Mouse (Mus musculus) MEL (cell line): ENCODE data around the gene Ifna4. TPM values are rescaled to one million over a fixed set of nuclear protein-coding genes. Genes with fewer than 3 reads are reported as not detected.

ENCODE experiments used
- DNase-seq: peaks from one replicate; pipeline ENCODE4 v3.0.0; 2011; ENCODE audit warnings: low read depth, low spot score
- H3K27ac ChIP-seq: 2 replicates; pipeline ENCODE4 v1.5.1; 2012; ENCODE audit warnings: low read depth, mild to moderate bottlenecking, control low read depth, low read length, moderate library complexity; ENCODE audit not compliant: control insufficient read depth
- H3K27me3 ChIP-seq, 2 experiments: fragments of 150-350 bp in 1 of 2; sonication (generic) in 1 of 2; 2 replicates each; pipeline ENCODE4 v1.6.1; 2012; ENCODE audit warnings: low read length in 2 of 2, mild to moderate bottlenecking in 2 of 2, improper control_type of control experiment in 1 of 2, moderate library complexity in 1 of 2; ENCODE audit not compliant: insufficient read depth in 2 of 2, control insufficient read depth in 1 of 2
- H3K36me3 ChIP-seq, 2 experiments: 2 replicates each; pipeline ENCODE4 v1.6.1; 2012 to 2014; ENCODE audit warnings: low read length in 2 of 2, improper control_type of control experiment in 1 of 2, inconsistent platforms in 1 of 2, mild to moderate bottlenecking in 1 of 2; ENCODE audit not compliant: insufficient read depth in 2 of 2, control insufficient read depth in 1 of 2
- H3K4me1 ChIP-seq, 2 experiments: fragments of 150-350 bp in 1 of 2; sonication (generic) in 1 of 2; 2 replicates each; pipeline ENCODE4 v1.6.1; 2012; ENCODE audit warnings: low read length in 2 of 2, improper control_type of control experiment in 1 of 2, mild to moderate bottlenecking in 1 of 2; ENCODE audit not compliant: insufficient read depth in 2 of 2, control insufficient read depth in 1 of 2
- H3K4me3 ChIP-seq, 2 experiments: fragments of 150-350 bp in 1 of 2; sonication (generic) in 1 of 2; 2 replicates each; pipeline ENCODE4 v1.5.1; 2012; ENCODE audit warnings: low read depth in 2 of 2, low read length in 2 of 2, mild to moderate bottlenecking in 2 of 2, moderate library complexity in 2 of 2, control low read depth in 1 of 2, improper control_type of control experiment in 1 of 2; ENCODE audit not compliant: control insufficient read depth in 1 of 2, insufficient read depth in 1 of 2
- H3K79me2 ChIP-seq: 2 replicates; pipeline ENCODE4 v1.6.1; 2012; ENCODE audit warnings: mild to moderate bottlenecking, low read length, moderate library complexity; ENCODE audit not compliant: control insufficient read depth, poor library complexity, insufficient read depth
- H3K9ac ChIP-seq: 2 replicates; pipeline ENCODE4 v1.6.1; 2012; ENCODE audit warnings: low read depth, mild to moderate bottlenecking, control low read depth, low read length, moderate library complexity; ENCODE audit not compliant: control insufficient read depth, poor library complexity, severe bottlenecking
- H3K9me3 ChIP-seq: fragments of 150-350 bp; sonication (generic); replicated peaks from 2 replicates; pipeline ENCODE4 v1.6.1; 2012; ENCODE audit warnings: mild to moderate bottlenecking, low read length, improper control_type of control experiment, moderate library complexity; ENCODE audit not compliant: insufficient read depth
- BHLHE40 ChIP-seq: IDR thresholded peaks from 2 replicates; pipeline ENCODE4 v1.6.1; 2012; ENCODE audit warnings: low read depth, mild to moderate bottlenecking, inconsistent platforms, low read length, improper control_type of control experiment, borderline replicate concordance
- CHD1 ChIP-seq: IDR thresholded peaks from 2 replicates; pipeline ENCODE4 v1.6.1; 2012; ENCODE audit warnings: low read depth, mild to moderate bottlenecking, inconsistent platforms, low read length, improper control_type of control experiment
- CHD2 ChIP-seq: IDR thresholded peaks from 2 replicates; pipeline ENCODE4 v1.6.1; 2011; ENCODE audit warnings: low read length, improper control_type of control experiment
- CTCF ChIP-seq, 3 experiments: IDR thresholded peaks in 2 of 3; conservative IDR thresholded peaks in 1 of 3; 2 replicates each; pipeline ENCODE4 v1.5.1; 2011 to 2012; ENCODE audit warnings: low read length in 3 of 3, low read depth in 2 of 3, mild to moderate bottlenecking in 2 of 3, improper control_type of control experiment in 1 of 3, inconsistent platforms in 1 of 3, mixed read lengths in 1 of 3, moderate library complexity in 1 of 3; ENCODE audit not compliant: control insufficient read depth in 1 of 3, insufficient read depth in 1 of 3, poor library complexity in 1 of 3, severe bottlenecking in 1 of 3
- E2F4 ChIP-seq: IDR thresholded peaks from 2 replicates; pipeline ENCODE4 v1.6.1; 2011; ENCODE audit warnings: low read depth, low read length, improper control_type of control experiment, borderline replicate concordance
- ELF1 ChIP-seq: IDR thresholded peaks from 2 replicates; pipeline ENCODE4 v1.6.1; 2014; ENCODE audit warnings: low read depth, mild to moderate bottlenecking, inconsistent platforms, low read length, improper control_type of control experiment, moderate library complexity
- EP300 ChIP-seq, 2 experiments: IDR thresholded peaks; 2 replicates each; pipeline ENCODE4 v1.6.1; 2011; ENCODE audit warnings: improper control_type of control experiment in 2 of 2, low read length in 2 of 2, low read depth in 1 of 2, mild to moderate bottlenecking in 1 of 2
- ETS1 ChIP-seq: IDR thresholded peaks from 2 replicates; pipeline ENCODE4 v1.6.1; 2012; ENCODE audit warnings: low read depth, mild to moderate bottlenecking, inconsistent platforms, low read length, improper control_type of control experiment, moderate library complexity
- HCFC1 ChIP-seq: IDR thresholded peaks from 2 replicates; pipeline ENCODE4 v1.6.1; 2012; ENCODE audit warnings: low read depth, mild to moderate bottlenecking, inconsistent platforms, low read length, improper control_type of control experiment, moderate library complexity
- JUND ChIP-seq: IDR thresholded peaks from 2 replicates; pipeline ENCODE4 v1.6.1; 2011; ENCODE audit warnings: low read depth, mild to moderate bottlenecking, improper control_type of control experiment, low read length
- KAT2A ChIP-seq: conservative IDR thresholded peaks from 2 replicates; pipeline ENCODE4 v1.6.1; 2012; ENCODE audit warnings: low read depth, low read length, improper control_type of control experiment, inconsistent platforms
- MAFK ChIP-seq: IDR thresholded peaks from 2 replicates; pipeline ENCODE4 v1.6.1; 2011; ENCODE audit warnings: low read depth, mild to moderate bottlenecking, low read length, improper control_type of control experiment, borderline replicate concordance
- MAZ ChIP-seq: IDR thresholded peaks from 2 replicates; pipeline ENCODE4 v1.6.1; 2012; ENCODE audit warnings: low read depth, mild to moderate bottlenecking, inconsistent platforms, low read length, improper control_type of control experiment
- MXI1 ChIP-seq: IDR thresholded peaks from 2 replicates; pipeline ENCODE4 v1.6.1; 2011; ENCODE audit warnings: mild to moderate bottlenecking, low read depth, low read length, improper control_type of control experiment
- MYC ChIP-seq: IDR thresholded peaks from 2 replicates; pipeline ENCODE4 v1.6.1; 2011; ENCODE audit warnings: low read depth, mild to moderate bottlenecking, low read length, improper control_type of control experiment, moderate library complexity
- NELFE ChIP-seq: IDR thresholded peaks from 2 replicates; pipeline ENCODE4 v1.6.1; 2011; ENCODE audit warnings: low read depth, low read length, improper control_type of control experiment
- POLR2A ChIP-seq, 2 experiments: IDR thresholded peaks; 2 replicates each; pipeline ENCODE4 v1.6.1; 2011 to 2012; ENCODE audit warnings: low read length in 2 of 2, mild to moderate bottlenecking in 2 of 2, control low read depth in 1 of 2, improper control_type of control experiment in 1 of 2, low read depth in 1 of 2, moderate library complexity in 1 of 2; ENCODE audit not compliant: control insufficient read depth in 1 of 2, insufficient read depth in 1 of 2, poor library complexity in 1 of 2
- POLR2AphosphoS2 ChIP-seq: IDR thresholded peaks from 2 replicates; pipeline ENCODE4 v1.6.1; 2011; ENCODE audit warnings: low read length, improper control_type of control experiment
- RCOR1 ChIP-seq: IDR thresholded peaks from 2 replicates; pipeline ENCODE4 v1.6.1; 2012; ENCODE audit warnings: low read depth, mild to moderate bottlenecking, inconsistent platforms, low read length, improper control_type of control experiment
- SIN3A ChIP-seq: IDR thresholded peaks from 2 replicates; pipeline ENCODE4 v1.6.1; 2012; ENCODE audit warnings: low read length, improper control_type of control experiment, inconsistent platforms
- SMC3 ChIP-seq: IDR thresholded peaks from 2 replicates; pipeline ENCODE4 v1.6.1; 2011; ENCODE audit warnings: low read depth, low read length, improper control_type of control experiment
- TBP ChIP-seq: IDR thresholded peaks from 2 replicates; pipeline ENCODE4 v1.8.0; 2011; ENCODE audit warnings: low read depth, low read length, improper control_type of control experiment
- TCF12 ChIP-seq: IDR thresholded peaks from 2 replicates; pipeline ENCODE4 v1.6.1; 2014; ENCODE audit warnings: low read depth, mild to moderate bottlenecking, inconsistent platforms, low read length, improper control_type of control experiment, moderate library complexity
- USF1 ChIP-seq: IDR thresholded peaks from 2 replicates; pipeline ENCODE4 v1.6.1; 2014; ENCODE audit warnings: low read depth, mild to moderate bottlenecking, inconsistent platforms, low read length, improper control_type of control experiment, moderate library complexity
- ZC3H11A ChIP-seq: IDR thresholded peaks from 2 replicates; pipeline ENCODE4 v1.6.1; 2012; ENCODE audit warnings: low read depth, mild to moderate bottlenecking, inconsistent platforms, low read length, improper control_type of control experiment
- ZKSCAN1 ChIP-seq: IDR thresholded peaks from 2 replicates; pipeline ENCODE4 v1.6.1; 2012; ENCODE audit warnings: low read depth, mild to moderate bottlenecking, inconsistent platforms, low read length, improper control_type of control experiment, moderate library complexity
- ZMIZ1 ChIP-seq: IDR thresholded peaks from 2 replicates; pipeline ENCODE4 v1.6.1; 2012; ENCODE audit warnings: low read depth, mild to moderate bottlenecking, inconsistent platforms, low read length, improper control_type of control experiment, moderate library complexity
- ZNF384 ChIP-seq: IDR thresholded peaks from 2 replicates; pipeline ENCODE4 v1.6.1; 2012; ENCODE audit warnings: low read depth, mild to moderate bottlenecking, inconsistent platforms, low read length, improper control_type of control experiment
- polyA plus RNA-seq, 2 experiments: library from polyadenylated mRNA; stranded (reverse) in 1 of 2; unstranded in 1 of 2; fragments of >175 nt in 1 of 2; fragments of >200 nt in 1 of 2; gene quantifications; 2 replicates each; pipeline versions ENCODE4 v1.2.1 to v1.2.4; 2012; ENCODE audit warnings: low replicate concordance in 2 of 2, low read depth in 1 of 2; ENCODE audit not compliant: insufficient read length in 2 of 2, insufficient read depth in 1 of 2, missing spikeins in 1 of 2
- total RNA-seq: library from RNA; depleted of rRNA; stranded (reverse); fragments of 300-350 nt; gene quantifications from 2 replicates; pipeline ENCODE4 v1.2.3, GENCODE M21; 2012

Ifna4 gene
- total and polyA plus RNA-seq, 3 experiments: not detected

- Histone ChIP-seq H3K9me3 (no peaks in the 10 kb centered on the region), H3K4me1 (peaks cover 13 to 14% of the 10 kb centered on the region in 2 experiments), H3K36me3 (peaks cover 0 to 15% of the 10 kb centered on the region in 2 experiments; a peak in 2 of 4 replicates), H3K9ac (peak overlapping the region; percentile 80), H3K27ac (peak overlapping the region; percentile 36; the same call in 1 of the 2 replicates), H3K4me3 (peak overlapping the region; percentile 93 to 100), H3K79me2 (no peaks in the 10 kb centered on the region), H3K27me3 (no peaks in the 10 kb centered on the region)
- DNase-seq: peak; percentile 79
- TF ChIP-seq ZKSCAN1 (no peak), NELFE (peak; percentile 66), TCF12 (peak; percentile 48), CHD1 (no peak), BHLHE40 (no peak), HCFC1 (peak; percentile 50), POLR2AphosphoS2 (peak; percentile 46; the same call in 1 of the 2 replicates), ETS1 (peak; percentile 50), JUND (no peak), E2F4 (peak; percentile 54; the same call in 1 of the 2 replicates), ELF1 (peak; percentile 38; the same call in 1 of the 2 replicates), MXI1 (peak; percentile 52; the same call in 1 of the 2 replicates), POLR2A (IDR thresholded peaks at IDR 0.05; ENCODE audit: control insufficient read depth in 1 of 2, insufficient read depth in 1 of 2, low read depth in 1 of 2, low read length in 2 of 2, poor library complexity in 1 of 2) (peak in 1 of 2 experiments; percentile 58; a peak in 2 of 4 replicates), ZMIZ1 (0 out of 2 replicates have a peak, but pooled peaks have one; percentile 33), KAT2A (no peak), RCOR1 (peak; percentile 45; the same call in 1 of the 2 replicates), SIN3A (peak; percentile 77)
Observed at GRCm38 (mm10) chr4:88867926-88868911, 26.6 kb downstream of the Ifna4 start.

- Histone ChIP-seq H3K27ac (no peak overlapping the region), H3K27me3 (no peaks in the 10 kb centered on the region), H3K4me1 (peaks cover 11 to 19% of the 10 kb centered on the region in 2 experiments), H3K9ac (no peak overlapping the region), H3K9me3 (no peaks in the 10 kb centered on the region), H3K79me2 (no peaks in the 10 kb centered on the region), H3K4me3 (no peak overlapping the region), H3K36me3 (peaks cover 0 to 18% of the 10 kb centered on the region in 2 experiments; a peak in 2 of 4 replicates)
- peak; percentile 65 for DNase-seq
- TF ChIP-seq MYC (no peak), HCFC1 (no peak), ZNF384 (no peak), ELF1 (no peak), KAT2A (no peak), TBP (no peak), EP300 (IDR thresholded peaks at IDR 0.05; ENCODE audit: low read depth in 1 of 2, low read length in 2 of 2) (no peak), SMC3 (peak; percentile 87), ZC3H11A (peak; percentile 92), CHD1 (no peak), ZKSCAN1 (no peak), ZMIZ1 (no peak), NELFE (no peak), MAFK (no peak), POLR2AphosphoS2 (no peak), CTCF (IDR thresholded peaks at IDR 0.05 in 2 of 3, conservative IDR thresholded peaks at IDR 0.05 in 1 of 3; ENCODE audit: control insufficient read depth in 1 of 3, insufficient read depth in 1 of 3, low read depth in 2 of 3, low read length in 3 of 3, poor library complexity in 1 of 3, severe bottlenecking in 1 of 3) (peak; percentile 40 to 89 (median 66)), BHLHE40 (no peak), MAZ (no peak), RCOR1 (no peak), USF1 (no peak), CHD2 (no peak)
Observed at GRCm38 (mm10) chr4:88872691-88873090, 31.0 kb downstream of the Ifna4 start.
